Mouse (Mus musculus) forebrain, embryonic 11.5 days (tissue): ENCODE measurements around the gene Pax5. TPM values are rescaled to one million over a fixed set of nuclear protein-coding genes. Genes with fewer than 3 reads are reported as not detected.

Experiments
- ATAC-seq: fragments of 200-750 bp; cut with Nextera tagmentation; replicated peaks from 2 replicates; pipeline ENCODE4 v1.8.0; 2017; ENCODE audit warnings: moderate TSS enrichment; ENCODE audit not compliant: low FRiP score
- DNase-seq: peaks from one replicate; pipeline ENCODE4 v3.0.0-alpha.2; 2017; ENCODE audit warnings: low spot score
- H3K27ac ChIP-seq: fragments of 300-500 bp; sonication (generic); 2 replicates; pipeline ENCODE4 v1.5.1; 2014; ENCODE audit warnings: low read depth, low read length
- H3K27me3 ChIP-seq: fragments of 300-500 bp; sonication (generic); 2 replicates; pipeline ENCODE4 v1.6.1; 2014; ENCODE audit warnings: mild to moderate bottlenecking, low read length, mixed read lengths; ENCODE audit not compliant: control insufficient read depth, insufficient read depth
- H3K36me3 ChIP-seq: fragments of 300-500 bp; sonication (generic); 2 replicates; pipeline ENCODE4 v1.6.1; 2014; ENCODE audit warnings: mild to moderate bottlenecking, low read length, moderate library complexity, mixed read lengths; ENCODE audit not compliant: control insufficient read depth, insufficient read depth
- H3K4me1 ChIP-seq: fragments of 300-500 bp; sonication (generic); replicated peaks from 2 replicates; pipeline ENCODE4 v1.6.1; 2014; ENCODE audit warnings: low read length, mixed read lengths; ENCODE audit not compliant: control insufficient read depth, insufficient read depth
- H3K4me2 ChIP-seq: fragments of 300-500 bp; sonication (generic); 2 replicates; pipeline ENCODE4 v1.6.1; 2014; ENCODE audit warnings: low read depth, mild to moderate bottlenecking, low read length, moderate library complexity, mixed read lengths; ENCODE audit not compliant: severe bottlenecking
- H3K4me3 ChIP-seq: fragments of 300-500 bp; sonication (generic); 2 replicates; pipeline ENCODE4 v1.5.1; 2014; ENCODE audit warnings: low read depth, low read length
- H3K9ac ChIP-seq: fragments of 300-500 bp; sonication (generic); 2 replicates; pipeline ENCODE4 v1.6.1; 2014; ENCODE audit warnings: low read length
- H3K9me3 ChIP-seq: fragments of 300-500 bp; sonication (generic); 2 replicates; pipeline ENCODE4 v1.6.1; 2016; ENCODE audit warnings: low read length, mixed read lengths; ENCODE audit not compliant: control insufficient read depth
- WGBS: fragments of 180-500 bp; shearing (Covaris S2); extraction: QIAGEN DNeasy Blood & Tissue Kit; methylation state at CpG from one replicate; pipeline ENCODE4 v1.1.7; 2014; 5-methylcytosine and 5-hydroxymethylcytosine counted together
- polyA plus RNA-seq: library from polyadenylated mRNA; unstranded; fragments of >200 nt; fragmentation: Nextera tagmentation; extraction: Ambion mirVana; gene quantifications from 2 replicates; pipeline ENCODE4 v1.2.1, GENCODE M21; 2014

The Pax5 gene
- polyA plus RNA-seq, 1 experiment from 2014 or later, result 0.11 TPM

DNA sequence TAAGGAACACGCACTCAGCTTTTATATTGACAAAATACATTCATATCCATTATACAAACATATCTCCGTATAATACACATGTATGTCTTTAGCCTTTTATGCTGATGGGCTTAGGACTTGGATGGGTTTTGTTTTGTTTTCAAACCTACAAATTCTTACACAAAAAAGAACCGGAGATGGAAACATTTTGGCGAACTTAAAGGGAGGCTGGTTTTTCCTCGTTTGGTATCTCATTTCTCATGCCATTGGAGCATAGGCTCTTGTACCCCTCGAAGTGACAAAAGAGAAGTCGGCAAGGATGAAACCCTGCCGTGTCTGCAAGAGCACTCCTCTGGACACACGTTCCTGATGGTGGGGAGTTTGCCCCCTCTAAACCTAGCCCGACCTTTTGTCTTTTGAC is 6.1 kb upstream of the Pax5 start:
- 2% methylated on average over 10 of the region's 10 CpGs for WGBS
- no peak for ATAC-seq
- no peak for DNase-seq
- no peaks in the 10 kb centered on the region for H3K9me3 ChIP-seq
- H3K4me2 ChIP-seq, result no peak overlapping the region
- no peak overlapping the region for H3K4me3 ChIP-seq
- H3K9ac ChIP-seq, result no peak overlapping the region
- peaks cover 20% of the 10 kb centered on the region for H3K4me1 ChIP-seq
- H3K27me3 ChIP-seq, result peaks cover 59% of the 10 kb centered on the region
- H3K36me3 ChIP-seq, result no peaks in the 10 kb centered on the region
- no peak overlapping the region for H3K27ac ChIP-seq

DNA sequence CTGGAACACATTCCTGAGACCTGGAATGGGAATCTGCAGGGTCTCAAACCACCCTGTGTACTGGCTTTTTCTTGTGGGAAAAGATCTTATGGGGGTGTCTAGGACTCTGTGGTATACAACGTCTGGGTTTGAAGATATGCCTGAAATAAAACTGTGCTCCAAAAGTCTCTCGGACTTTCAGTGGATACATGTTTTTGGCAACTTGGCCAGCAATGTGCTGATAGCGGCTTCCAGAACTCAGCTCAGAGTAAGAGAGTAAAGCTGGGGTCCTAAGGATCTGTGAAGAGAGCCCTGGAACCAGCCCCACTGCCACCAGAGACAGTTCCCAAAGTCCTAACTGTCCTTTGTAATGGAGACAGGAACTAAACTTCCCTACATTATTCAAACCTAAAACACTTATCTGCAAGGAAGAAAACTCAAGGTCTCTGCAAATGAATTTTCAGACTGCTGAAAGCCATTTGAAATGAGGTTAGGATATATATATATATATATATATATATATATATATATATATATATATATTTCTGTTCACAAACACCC is 5.4 kb upstream of the Pax5 start:
- H3K4me1 ChIP-seq, result peaks cover 21% of the 10 kb centered on the region
- H3K4me2 ChIP-seq, result no peak overlapping the region
- H3K9ac ChIP-seq, result no peak overlapping the region
- no peak for ATAC-seq
- H3K27me3 ChIP-seq, result peaks cover 66% of the 10 kb centered on the region
- DNase-seq, result no peak
- H3K9me3 ChIP-seq, result no peaks in the 10 kb centered on the region
- no peak overlapping the region for H3K27ac ChIP-seq
- no peak overlapping the region for H3K4me3 ChIP-seq
- WGBS, result 7% methylated on average over 3 of the region's 3 CpGs
- no peaks in the 10 kb centered on the region for H3K36me3 ChIP-seq

DNA sequence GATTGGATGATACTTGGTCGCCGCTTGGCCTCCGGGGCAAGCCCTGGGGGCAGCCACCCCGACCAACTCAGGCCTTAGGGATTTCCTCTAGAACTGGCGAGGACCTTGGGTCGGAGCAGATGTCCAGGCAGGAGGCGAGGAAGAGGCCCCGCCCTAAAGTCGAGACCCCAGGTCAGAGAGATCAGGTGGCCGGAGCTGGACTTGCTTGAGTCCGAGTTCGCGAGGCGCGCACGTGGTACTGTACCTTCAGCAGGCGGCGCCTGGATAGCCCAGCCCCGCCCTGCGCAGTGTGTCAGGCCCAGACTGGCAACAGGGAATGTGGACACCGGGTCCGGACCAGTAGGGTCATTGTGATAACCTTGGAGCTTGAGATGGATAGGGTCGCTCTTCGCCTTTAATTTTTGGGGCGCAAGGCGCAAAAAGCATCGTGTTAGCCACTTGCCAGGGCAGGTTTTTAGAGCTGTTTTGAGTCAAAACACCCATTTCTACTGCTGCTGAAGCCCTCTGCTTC is 3.9 kb upstream of the Pax5 start:
- H3K4me3 ChIP-seq, result no peak overlapping the region
- no peaks in the 10 kb centered on the region for H3K36me3 ChIP-seq
- H3K4me1 ChIP-seq, result peaks cover 22% of the 10 kb centered on the region
- DNase-seq (peak; percentile 57), ATAC-seq (no peak)
- WGBS, result 2% methylated on average over 27 of the region's 27 CpGs
- H3K9ac ChIP-seq, result no peak overlapping the region
- peaks cover 79% of the 10 kb centered on the region for H3K27me3 ChIP-seq
- H3K9me3 ChIP-seq, result no peaks in the 10 kb centered on the region
- H3K4me2 ChIP-seq, result no peak overlapping the region
- no peak overlapping the region for H3K27ac ChIP-seq

DNA sequence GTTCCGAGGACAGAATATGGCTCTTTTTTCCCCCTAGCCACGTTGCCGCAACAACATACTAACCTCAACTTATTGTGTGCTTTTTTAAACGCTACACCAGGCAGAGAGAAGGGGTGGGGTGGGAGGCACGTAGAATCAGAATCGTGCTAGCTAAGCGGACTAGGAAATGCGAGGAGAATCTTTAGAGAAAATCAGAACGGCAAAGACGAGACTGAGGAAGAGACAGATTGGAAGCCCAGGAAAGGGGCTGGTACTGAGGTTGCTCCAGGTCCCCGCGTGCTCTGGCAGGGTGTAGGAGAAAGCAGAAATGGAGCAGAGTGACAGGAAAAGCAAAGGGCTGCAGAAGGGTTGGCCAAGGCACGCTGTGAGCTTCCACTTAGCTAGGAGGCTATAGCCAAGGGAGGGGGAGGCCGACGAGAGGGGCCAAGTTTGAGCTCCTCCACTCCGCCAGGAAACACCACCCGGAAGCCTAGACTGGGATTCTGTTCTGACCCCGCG is 3.3 kb upstream of the Pax5 start:
- H3K27ac ChIP-seq, result no peak overlapping the region
- peaks cover 84% of the 10 kb centered on the region for H3K27me3 ChIP-seq
- H3K4me3 ChIP-seq, result peak overlapping the region; percentile 10; the same call in 1 of the 2 replicates
- DNase-seq (peak; percentile 65), ATAC-seq (no peak)
- H3K9me3 ChIP-seq, result no peaks in the 10 kb centered on the region
- no peaks in the 10 kb centered on the region for H3K36me3 ChIP-seq
- WGBS, result 1% methylated on average over 19 of the region's 19 CpGs
- peaks cover 22% of the 10 kb centered on the region for H3K4me1 ChIP-seq
- no peak overlapping the region for H3K9ac ChIP-seq
- peak overlapping the region; percentile 31; the same call in 1 of the 2 replicates for H3K4me2 ChIP-seq

DNA sequence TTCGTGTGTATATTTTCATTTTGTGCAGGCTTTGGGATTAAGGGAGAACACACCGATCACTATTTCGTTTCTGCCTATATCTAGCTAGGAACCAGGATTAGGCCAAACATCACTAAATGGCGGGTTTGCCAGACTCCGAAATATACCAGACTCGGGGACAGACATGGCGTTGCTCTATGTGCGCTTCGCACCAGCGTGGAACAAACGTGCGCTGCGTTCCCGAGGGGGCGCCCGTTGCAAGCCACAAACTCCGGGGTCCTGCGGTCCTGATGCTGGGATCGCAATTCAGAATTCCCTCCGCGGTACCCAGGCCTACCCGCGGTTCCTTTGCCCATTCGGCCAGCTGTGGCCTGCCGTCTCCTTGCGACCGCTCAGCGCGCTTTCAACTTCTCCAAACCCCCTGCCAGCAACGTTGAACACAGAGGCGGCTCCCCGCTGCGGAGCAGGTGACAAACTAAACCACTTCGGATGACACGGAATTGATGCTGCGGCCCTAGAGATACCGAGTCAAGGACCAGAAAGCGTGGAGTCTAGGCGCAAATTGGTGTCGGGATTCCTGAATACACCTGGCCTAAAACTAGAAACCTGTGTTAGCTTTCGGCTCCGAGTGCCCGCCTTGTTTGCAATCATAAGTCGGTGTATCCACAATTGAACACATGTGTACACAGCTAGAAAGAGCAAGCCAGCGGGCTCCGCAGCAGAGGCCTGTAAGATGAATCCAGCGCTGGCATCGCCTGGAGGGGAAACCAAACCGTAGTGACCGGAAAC is 2.7 kb upstream of the Pax5 start:
- no peak for ATAC-seq
- WGBS, result under 1% methylated on average over 50 of the region's 50 CpGs
- H3K36me3 ChIP-seq, result no peaks in the 10 kb centered on the region

DNA sequence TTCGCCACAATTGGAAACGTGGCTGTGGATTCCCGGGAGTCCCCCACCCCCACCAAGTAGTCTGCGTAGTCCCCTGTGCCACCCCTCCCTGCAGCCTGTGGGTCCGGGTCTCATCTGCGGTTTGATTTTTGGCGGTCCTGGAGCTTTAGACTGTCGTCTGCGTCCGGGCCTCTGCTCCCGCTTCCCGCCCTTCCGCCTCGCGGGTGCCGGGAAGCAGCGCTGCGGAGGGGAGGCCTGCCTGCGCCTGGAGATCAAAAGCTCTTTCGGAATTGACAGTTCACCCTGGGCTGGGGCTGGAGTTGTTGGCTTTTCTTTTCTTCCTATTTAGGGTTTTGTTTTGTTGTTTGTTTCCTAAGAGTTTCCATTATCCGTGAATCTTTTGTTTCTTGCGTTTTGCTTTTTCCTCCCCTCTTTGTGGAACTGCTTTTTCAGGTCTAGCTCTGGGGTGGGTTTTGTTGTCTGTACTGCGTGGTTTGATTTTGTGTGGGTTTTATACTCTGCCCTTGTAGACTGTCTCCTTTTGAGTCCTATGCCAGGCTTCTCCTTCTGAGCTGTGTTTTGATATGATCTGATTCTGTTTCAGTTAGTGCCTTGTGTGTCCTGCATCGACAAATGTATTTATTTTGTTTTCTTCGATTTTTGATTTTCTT is 1.9 kb upstream of the Pax5 start:
- H3K9ac ChIP-seq, result peak overlapping the region; percentile 18; the same call in 1 of the 2 replicates
- peak overlapping the region; percentile 8 for H3K4me3 ChIP-seq
- no peaks in the 10 kb centered on the region for H3K9me3 ChIP-seq
- H3K4me1 ChIP-seq, result peaks cover 20% of the 10 kb centered on the region
- no peaks in the 10 kb centered on the region for H3K36me3 ChIP-seq
- ATAC-seq (no peak), DNase-seq (peak; percentile 71)
- peak overlapping the region; percentile 45 for H3K4me2 ChIP-seq
- WGBS, result under 1% methylated on average over 25 of the region's 25 CpGs
- H3K27me3 ChIP-seq, result peaks cover 88% of the 10 kb centered on the region
- no peak overlapping the region for H3K27ac ChIP-seq

More for the DNA sequence above, 2.7 kb upstream of the Pax5 start:
- Histone ChIP-seq H3K27ac (no peak overlapping the region), H3K27me3 (peaks cover 87% of the 10 kb centered on the region), H3K4me3 (peak overlapping the region; percentile 10; the same call in 1 of the 2 replicates), H3K4me1 (peaks cover 22% of the 10 kb centered on the region), H3K4me2 (peak overlapping the region; percentile 31; the same call in 1 of the 2 replicates), H3K9ac (no peak overlapping the region), H3K9me3 (no peaks in the 10 kb centered on the region)
- DNase-seq, result peak; percentile 65

DNA sequence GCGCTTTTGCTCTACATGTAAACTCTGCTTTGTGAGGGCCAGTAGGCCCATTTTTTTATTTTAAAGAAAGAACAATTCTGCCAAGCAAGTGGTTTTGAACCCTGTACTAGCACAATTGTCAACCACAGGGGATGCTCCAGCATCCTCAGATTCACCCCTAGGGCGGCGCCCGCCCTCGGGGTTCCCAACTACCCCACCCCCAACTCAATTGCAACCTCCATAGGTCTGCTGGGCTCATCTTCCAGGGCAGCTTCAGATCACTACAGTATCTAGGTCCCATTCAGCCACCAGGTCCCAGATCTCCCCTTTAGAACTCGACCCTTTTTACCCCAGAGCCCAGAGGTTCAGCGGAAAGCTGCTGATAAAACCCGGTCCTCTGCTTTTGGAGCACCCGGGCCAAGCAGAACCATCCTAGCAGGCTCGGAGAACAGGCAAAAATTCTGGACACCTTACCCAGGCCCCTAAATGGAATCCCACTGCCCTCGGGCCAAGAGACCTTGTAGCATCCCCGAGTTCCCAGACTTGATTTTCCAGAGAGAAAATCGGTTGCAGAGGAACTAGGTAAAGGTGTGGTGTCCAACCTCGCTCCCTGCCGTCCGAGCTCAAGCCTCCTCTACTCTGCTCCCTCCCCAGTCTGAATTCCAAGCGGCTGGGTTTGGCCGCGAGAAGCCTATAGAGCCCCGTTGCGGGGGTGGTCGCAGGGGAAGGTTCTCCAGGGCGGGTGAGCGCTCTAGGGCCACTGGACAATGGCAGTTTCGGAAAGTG is 1.0 kb upstream of the Pax5 start:
- Histone ChIP-seq H3K27ac (no peak overlapping the region), H3K4me1 (peaks cover 18% of the 10 kb centered on the region), H3K36me3 (no peaks in the 10 kb centered on the region), H3K4me3 (peak overlapping the region; percentile 8; the same call in 1 of the 2 replicates), H3K9ac (no peak overlapping the region), H3K27me3 (peaks cover 88% of the 10 kb centered on the region), H3K4me2 (no peak overlapping the region; the same call in 1 of the 2 replicates), H3K9me3 (no peaks in the 10 kb centered on the region)
- no peak for ATAC-seq
- DNase-seq, result peak; percentile 56
- 2% methylated on average over 25 of the region's 25 CpGs for WGBS

DNA sequence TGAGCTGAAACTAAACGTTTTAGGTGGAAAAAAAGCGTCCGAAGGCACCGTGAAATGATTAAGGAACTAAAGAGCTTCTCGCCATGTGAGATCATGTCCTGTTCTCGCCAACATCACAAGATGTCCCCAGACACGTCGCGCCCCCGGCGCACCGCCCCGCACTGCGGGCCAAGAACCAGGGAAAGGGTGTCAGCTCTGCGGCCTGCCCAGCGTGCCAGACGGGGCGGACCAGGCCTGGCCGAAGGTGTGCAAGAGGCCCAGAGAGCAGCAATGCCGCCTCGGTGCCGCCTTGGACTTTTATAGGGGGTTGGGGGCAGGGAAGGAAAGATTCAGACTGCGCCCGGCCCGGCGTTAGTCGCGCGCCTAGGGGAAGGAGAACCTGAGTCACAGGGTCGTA is 412 bp upstream of the Pax5 start:
- no peak overlapping the region for H3K4me3 ChIP-seq
- DNase-seq (peak; percentile 62), ATAC-seq (no peak)
- no peak overlapping the region for H3K9ac ChIP-seq
- no peaks in the 10 kb centered on the region for H3K9me3 ChIP-seq
- WGBS, result 2% methylated on average over 30 of the region's 30 CpGs
- H3K27ac ChIP-seq, result no peak overlapping the region
- H3K27me3 ChIP-seq, result peaks cover 92% of the 10 kb centered on the region
- peaks cover 18% of the 10 kb centered on the region for H3K4me1 ChIP-seq
- no peak overlapping the region for H3K4me2 ChIP-seq
- H3K36me3 ChIP-seq, result no peaks in the 10 kb centered on the region
